Mouse (Mus musculus): ENCODE measurements around the gene Foxl2.

Gene Foxl2

DNA sequence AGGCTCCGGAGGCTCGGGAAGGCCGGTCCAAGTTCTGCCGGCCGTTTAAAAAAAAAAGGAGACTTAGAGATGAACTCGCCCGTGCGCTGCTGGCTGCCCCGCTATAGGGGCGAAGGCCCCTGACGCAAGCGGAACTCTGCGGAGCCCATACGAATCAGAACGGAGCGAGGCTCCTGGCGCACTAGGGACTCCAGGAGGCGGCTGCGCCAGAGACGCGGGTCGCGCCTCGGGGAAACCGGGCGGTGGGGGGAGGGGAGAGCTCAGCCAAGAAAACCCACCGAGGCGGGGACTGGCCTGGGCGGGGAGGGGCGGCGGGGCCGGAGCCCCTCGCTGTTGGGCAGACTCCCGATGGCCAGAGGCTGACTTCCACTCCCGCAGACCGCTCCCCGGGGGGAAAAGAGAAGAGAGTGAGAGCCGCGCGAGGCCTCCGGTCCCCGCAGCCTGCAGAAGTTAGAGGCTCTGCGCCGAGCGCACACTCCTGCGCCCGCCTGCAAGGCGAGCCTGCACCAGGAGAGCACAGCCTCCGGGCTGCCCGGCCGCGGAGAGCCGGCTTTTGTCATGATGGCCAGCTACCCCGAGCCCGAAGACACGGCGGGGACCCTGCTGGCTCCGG, at the start of gene Foxl2:
Gene Foxl2, plus strand, starts transcription at position 186 of the 613 bp plus-strand sequence.
- DNase-seq, result peak; percentile 48 to 65

DNA sequence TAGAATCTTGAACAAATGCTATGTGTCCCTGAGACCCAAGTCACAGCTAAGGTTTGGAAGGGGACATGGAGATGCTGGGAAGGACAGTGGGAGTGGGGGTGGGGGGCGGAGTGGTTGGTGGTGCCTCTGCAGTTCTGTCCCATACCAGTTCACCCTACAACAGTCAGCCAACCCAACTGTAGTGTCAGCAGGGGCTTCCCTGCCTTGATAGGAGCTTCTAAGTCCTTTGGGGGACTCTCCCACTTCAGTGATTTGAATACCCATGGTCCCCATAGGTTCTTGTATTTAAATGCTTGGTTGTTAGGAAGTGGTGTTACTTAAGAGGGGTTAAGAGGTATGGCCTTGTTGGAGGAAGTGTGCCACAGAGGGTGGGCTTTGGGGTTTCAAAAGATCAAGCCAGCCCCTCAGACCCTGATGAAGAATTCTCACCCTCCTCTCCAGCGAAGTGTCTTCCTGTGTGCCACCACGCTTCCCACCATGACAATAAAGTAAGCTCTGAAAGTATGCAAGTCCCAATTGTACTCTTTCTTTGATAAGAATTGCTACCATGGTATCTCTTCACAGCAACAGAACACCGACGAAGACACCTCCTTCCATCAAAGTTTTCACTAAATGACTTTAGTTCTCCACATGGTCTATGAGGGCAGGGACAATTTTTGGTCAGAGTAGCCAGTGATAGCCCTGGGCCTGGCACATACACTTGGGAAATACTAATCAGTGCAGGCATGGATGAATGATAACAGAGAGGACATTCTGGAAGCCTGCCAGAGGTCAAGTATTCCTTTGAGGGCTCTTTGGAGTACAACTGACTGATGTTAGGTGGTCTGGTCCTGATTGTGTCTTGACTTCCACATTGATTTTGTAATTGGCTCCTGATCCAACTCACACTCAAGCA, 34.2 kb upstream of the Foxl2 start:
- no peak for DNase-seq

DNA sequence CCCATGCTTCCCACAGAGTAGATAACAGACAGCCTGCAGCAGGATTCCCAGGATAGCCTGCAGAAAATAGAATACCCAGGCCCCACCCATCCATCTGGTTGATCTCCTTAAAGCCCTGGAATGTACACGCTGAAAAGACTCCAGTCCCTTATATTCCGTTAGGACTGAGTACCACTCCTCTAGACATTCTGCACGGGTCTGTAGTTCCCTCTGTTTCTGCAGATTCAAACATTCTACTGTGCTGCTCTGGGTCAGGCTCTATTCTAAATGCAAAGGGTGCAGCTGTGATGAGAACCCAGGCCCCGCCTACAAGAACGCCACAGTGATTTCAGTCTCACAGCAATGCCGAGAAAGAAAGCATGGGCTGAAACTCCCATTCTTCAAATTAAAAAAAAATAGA, 32.0 kb upstream of the Foxl2 start:
- no peak for DNase-seq

DNA sequence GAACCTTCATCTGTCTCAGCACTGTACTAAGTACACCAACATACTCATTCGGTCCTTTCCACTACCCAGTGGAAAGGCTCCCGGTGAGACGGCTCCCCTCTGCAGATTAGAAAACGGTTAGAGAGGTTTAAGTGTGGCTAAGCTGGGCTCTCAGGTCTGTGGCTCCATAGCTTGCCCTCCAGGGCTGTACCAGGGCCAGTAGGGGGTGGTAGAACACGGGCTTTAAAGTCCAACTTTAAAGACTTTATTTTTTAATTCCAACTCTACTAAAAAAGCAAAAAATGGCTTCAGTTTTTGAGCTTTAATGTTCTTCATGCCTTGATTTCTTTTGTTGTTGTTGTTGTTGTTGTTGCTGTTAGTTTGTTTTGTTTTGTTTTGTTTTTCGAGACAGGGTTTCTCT, 30.9 kb upstream of the Foxl2 start:
- no peak for DNase-seq

DNA sequence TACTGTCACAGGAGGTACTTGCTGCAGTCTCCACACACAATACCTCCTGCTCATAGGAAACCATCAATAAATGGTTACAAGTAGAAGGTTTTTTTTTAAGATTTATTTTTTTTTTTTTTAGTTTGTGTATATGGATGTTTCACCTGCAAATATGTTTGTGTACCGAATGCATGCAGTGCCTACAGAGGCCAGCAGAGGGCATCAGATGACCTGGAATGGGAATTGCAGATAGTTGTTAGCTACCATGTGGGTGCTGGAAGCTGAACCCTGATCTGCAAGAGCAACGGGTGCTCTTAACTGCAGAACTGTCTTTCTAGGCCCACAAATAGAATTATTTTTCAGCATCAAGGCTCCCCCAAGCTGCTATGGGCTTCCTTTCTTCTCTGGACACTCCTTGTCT, 25.6 kb upstream of the Foxl2 start:
- peak in 1 of 2 experiments; percentile 23 for DNase-seq

DNA sequence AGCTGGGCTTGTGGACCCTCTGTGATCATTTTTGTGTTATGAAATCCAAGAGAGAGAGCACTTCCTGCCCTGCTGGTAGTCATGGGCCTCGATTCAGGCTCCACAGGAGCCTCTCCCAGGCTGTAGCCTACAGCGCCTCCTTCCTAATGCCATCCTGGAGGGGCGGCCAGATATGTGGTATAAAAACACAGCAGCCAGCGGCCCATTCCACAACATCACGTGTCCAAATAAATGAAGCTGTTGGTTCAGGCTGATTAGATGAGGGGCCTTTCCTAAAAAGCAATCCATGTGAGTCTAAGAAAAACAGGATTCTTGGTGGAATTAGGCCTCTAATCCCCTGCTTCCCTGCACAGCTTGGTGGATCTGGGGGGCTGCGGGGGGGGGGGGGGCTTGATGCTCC, 22.2 kb upstream of the Foxl2 start:
- DNase-seq, result no peak

DNA sequence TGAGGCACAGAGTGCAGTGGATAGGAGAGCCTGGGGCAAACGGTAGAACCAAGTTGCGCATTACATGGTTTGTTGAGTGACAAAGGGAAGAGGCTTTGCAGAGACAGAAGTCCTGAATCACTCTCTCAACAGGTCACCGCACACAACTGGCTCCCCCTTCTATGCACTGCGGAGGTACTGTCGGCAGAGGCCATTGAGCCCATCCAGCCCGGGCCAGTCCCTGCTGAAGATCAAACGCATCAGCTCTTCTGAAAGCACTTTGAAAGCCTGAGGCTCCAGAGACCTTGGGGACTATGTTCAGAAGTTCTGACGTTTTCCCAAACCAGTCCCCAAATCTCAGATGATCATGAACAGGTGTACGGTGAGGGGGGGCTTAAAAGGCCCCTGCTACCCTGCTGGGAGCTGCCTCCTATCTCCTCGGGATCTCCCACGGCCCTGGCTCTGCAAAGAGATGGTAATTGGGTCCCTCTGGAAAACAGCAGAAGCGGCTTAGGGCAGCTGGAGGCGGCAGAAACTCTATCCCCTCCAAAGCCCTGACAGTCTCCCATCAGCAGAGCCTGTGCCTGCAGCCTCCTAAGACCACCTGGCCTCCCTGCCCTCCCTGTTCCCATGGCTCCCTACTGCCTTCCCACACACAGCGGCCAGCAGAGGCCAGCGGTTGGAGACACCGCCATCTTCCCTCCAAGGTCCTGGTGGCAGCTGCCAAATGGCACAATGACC, 19.7 kb upstream of the Foxl2 start:
- no peak for DNase-seq

DNA sequence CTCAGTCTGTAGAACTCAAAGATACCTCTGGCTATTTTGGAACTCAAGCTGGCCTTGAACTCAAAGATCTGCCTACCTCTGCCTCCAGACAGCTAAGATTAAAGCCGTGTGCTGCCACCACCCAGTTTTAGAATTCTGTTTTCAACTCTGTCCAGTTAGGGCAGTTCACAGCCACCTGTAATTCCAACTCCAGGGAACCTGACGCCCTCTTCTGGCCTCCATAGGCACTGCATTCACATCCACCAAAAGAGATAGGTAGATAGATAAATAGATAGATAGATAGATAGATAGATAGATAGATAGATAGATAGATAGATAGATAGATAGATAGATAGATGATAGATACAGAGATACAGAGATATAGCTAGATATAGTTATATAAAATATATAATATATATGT, 15.8 kb upstream of the Foxl2 start:
- peak; percentile 41 to 53 for DNase-seq

DNA sequence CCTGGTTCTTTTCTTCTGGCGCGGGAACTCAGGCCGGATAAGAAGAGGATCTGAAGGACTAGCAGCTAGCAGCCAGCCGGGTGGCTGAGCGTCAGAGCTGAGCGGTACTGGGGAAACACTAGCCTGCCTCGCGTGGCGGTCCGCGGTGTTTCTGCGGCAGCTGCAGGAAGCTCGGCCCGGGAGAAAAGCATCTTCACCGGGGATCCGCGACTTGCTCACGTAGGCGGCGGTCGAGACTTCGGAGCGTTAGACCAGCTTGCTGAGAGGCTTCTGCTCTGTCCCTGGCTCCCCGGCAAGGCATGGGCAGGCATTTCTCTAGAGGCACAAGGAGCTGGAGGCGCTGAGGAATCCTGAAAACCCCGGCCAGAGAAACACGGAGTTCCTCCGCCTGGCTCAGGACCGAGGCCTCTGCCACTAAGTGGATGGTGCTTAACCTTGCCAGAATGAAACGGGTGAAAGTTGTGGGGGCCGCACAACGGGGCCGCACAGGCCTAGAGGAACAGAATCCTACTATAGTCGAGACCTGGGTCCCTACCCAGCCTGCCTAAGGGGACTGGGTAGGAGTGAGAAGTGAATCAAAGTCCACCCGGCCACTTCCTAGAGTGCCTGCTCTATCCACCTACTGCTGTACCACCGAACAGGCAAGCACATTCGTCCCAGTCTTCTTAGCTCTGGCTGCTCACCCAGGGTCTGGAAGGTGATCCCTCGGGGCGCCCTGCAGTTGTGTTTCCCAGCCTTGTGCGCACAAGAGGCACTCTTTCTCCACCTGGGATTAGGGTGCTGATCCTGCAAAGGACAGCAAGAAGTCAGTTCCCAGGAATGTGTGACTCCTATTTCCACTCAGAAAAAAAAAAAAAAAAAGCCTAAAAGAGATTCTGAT, 2.7 kb upstream of the Foxl2 start:
- peak; percentile 46 to 62 for DNase-seq

DNA sequence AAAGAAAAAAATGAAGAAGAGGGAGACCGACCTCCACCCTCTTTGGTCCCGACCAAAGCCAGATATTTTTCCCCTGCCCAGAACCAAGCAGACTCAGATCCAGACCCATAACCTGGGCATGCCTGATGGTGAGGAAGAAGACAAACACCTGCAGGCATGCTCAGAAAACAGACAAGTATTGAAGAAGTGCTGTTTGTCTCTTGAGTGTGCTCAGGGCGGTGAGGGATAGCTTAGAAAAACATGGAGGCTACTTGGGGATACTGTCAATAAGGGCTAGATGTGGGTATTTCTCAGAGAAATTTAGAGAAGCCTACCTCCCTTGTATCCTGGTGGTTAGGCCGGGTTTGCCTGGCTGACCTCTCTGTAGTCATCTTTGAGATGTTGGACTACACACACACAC, 1.8 kb upstream of the Foxl2 start:
- no peak for DNase-seq

DNA sequence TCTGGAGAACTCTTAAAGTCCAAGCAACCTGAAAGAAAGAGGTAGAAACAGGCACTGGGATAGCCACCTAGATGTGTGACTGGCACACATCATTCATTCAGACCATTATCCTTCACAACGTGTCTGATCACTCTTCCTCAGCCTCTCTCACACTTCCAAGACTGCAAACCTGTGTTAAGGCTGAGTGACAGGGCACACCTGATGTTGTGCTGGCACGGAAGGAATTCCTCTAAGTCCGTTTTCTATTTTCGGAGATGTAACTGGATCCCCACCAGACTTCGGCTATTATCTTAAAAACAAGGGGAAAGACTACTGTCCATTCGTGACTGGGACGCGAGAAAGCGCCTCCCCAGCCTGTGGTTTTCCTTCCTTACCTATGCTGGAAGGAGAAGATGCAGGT, 1.3 kb upstream of the Foxl2 start:
- DNase-seq, result no peak

DNA sequence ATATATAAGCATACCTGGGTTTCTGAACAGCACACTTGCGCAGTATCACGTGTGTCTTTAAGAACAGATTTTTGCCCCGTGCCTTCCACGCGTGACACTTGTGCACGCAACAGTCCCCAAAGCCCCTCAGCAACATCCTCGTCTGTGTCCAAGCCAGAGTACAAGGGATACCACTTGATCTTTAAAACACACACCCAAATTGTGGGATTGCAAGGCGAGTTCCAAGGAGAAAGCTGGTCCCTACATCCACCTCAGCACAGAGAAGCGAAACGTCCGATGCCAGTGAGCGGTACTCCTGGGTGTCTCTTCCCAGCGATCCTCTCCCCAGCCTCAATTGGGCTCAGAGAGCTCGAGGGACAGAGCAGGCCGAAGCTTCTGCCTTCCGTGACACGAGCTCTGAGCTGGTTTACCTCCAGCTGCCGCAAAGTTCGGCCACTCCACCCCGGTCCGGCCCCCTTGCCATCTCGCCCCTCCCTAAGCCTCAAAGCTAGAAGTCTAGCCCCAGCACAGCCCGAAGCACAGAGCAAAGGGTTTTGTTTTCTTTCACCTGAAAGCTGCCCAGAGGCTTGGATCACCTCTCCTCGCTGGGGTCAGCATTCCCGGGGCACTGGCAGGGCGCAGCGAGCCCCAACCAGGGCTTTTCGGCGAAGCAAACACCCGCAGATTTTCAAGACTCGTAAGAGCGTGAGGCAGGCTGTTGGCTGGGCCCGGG, 541 bp upstream of the Foxl2 start:
- DNase-seq, result peak in 1 of 2 experiments; percentile 35

DNA sequence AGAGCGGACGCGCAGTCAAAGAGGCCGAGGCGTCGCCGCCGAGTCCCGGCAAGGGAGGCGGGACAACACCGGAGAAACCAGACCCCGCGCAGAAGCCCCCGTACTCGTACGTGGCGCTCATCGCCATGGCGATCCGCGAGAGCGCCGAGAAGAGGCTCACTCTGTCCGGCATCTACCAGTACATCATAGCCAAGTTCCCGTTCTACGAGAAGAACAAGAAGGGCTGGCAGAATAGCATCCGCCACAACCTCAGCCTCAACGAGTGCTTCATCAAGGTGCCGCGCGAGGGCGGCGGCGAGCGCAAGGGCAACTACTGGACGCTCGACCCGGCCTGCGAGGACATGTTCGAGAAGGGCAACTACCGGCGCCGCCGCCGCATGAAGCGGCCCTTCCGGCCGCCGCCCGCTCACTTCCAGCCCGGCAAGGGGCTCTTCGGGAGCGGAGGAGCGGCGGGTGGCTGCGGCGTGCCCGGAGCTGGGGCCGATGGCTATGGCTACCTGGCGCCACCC, 682 bp downstream of the Foxl2 start:
- DNase-seq, result peak; percentile 41 to 51

DNA sequence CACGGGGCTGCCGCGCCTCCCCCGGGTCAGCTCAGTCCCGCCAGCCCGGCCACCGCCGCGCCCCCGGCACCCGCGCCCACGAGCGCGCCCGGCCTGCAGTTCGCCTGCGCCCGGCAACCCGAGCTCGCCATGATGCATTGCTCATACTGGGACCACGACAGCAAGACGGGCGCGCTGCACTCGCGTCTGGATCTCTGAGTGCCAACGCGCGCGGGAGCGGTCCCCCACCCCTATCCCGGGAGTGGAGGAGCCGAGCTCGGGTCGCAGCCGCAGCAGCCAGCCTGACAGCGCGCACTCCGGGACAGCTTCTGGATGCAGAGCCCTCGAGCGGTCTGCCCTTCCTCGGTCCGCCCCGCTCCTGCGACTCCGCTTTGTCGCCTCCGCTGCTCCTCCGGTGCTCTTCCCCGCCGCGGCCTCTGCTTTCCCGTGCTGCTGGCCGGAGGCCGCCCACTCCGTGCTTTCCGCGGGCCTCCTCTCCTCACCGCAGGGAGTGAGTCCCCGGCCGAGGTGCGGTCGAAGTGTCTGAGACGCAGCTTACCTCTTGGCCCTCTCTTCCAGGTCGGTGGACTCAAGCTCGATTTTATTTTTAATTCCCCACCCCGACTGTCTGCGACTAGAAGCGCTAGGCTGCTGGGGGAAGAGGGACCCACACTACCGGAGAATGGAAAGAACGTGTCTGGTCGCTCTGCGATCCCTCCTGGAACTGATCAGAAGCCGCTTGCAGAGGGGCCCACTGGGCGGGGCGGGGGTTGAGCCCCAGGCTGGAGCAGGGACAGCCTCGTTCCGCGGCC, 1.7 kb downstream of the Foxl2 start:
- DNase-seq, result peak; percentile 50 to 67

DNA sequence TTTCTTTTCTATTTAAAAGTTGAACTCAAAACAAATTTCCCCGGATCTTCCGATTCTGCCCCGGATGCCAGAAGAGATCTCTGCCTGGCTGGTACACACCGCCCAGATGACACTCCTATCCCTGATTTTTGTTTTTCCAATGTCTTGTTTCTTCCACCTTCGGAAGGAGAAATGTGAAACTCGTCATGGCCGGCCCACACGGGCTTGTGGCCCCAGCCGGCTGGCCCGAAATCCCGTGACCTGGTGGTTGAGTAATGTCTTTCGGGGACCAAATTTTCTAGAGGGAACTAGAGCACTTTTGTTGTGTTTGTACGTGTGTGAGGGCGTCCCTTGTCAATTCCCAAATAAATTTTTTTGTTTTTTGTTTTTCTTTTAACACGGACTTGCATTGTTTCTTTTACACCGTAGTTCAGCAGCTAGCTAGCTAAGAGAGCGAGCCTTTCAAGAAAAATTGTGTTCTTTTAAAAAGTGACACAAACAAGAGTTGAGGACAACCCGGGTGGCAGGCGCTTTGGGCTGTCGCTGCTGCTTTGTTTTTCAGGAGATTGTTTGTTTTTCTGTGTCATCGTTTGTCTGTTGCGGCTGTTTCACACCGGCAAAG, 2.8 kb downstream of the Foxl2 start:
- peak in 1 of 2 experiments; percentile 52 for DNase-seq

DNA sequence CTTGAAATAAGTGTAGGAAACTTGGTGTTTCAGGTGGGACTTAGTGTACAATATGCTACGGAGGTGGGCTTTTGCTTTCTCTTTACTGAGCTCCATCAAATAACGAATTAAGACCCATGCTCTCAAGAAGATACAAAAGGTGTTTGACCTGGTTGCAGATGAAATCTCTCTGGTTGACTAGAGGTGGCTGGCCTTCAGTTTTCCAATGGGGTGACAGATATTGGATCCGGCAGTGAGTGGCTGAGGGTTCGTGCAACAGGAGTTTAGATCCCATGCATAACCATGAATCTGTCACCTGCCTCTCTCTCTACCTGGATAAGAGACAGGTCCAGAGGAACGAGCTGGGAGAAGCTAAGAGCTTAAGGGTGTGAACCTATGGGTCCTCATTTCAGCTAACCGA, 3.5 kb downstream of the Foxl2 start:
- no peak for DNase-seq

DNA sequence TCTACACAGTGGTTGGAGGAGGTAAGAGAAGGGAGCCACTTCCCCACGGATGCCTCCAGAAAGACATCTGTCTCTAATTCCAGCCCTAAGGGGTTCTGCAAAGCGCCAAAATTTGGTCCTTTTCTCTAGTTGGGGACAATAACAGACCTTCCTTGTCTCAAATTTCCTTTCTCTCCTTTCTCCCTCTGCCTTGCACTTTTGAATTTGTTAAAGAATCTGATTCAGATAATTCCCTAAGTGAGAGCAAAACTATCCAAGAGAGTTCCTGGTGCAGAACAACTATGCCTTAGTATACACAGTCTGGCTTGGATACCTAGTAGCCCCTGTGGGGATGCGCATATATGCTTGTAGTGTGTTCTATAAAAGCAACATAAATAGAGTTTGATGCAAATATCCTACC, 4.8 kb downstream of the Foxl2 start:
- DNase-seq, result no peak

DNA sequence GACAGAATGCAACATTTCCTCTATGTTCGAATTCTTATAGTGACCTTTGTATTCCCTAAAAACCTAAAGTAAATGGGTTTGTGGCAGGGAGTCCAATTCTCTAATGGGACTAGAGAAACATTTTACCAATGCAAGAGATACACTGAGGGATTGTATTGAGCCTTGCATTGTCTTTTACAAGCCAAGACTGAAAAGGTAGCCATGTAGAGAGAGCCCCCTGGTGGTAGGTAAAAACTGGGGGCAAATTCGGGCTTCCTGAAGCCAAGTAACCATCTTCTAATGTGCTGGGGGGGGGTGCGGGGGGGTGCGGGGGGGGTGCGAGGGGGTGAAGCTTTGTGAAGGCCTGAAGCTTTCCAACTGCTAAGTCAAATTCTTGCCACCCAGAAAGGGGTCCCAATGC, 5.3 kb downstream of the Foxl2 start:
- no peak for DNase-seq

DNA sequence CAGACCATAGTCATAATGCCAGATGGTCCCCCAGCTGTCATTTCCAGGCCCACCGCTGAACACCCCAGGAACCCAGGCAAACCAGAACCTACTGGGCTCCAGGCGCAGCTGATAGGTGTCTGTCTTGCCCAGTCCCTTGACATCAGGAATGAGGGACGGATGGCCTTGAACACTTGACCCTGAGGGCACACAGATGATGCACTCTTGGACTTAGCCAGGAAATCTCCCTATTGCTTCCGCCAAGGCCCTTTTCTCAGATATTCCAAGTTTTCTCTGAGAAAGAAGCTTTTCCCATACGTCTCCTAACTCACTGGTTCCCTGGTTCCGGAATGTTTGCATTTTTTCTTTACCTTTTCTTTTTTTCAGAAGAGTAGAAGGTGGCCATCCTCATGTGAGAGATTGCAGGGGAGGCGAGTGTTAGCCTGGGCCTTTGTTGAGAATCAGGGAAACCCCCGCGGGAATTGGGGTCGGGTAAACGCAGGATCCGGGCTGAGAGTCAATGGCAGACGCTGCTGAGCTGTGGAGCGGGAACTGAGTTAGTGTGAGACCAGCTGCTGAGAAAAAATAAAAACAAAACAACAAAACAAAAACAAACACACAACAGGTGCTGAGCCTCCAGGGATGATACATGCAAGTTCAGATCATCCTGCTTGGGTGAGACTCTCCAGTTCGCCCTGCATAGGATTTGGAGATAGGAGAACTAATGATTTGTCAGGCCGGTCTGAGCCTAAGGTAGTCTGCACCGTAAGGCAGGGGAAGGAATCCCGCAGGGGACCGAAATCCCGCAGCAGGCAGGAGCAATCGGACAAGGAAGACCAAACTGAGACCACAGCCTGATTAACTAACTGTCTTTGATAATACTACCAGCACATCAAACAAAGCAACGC, 6.7 kb downstream of the Foxl2 start:
- no peak for DNase-seq
